Mouse (Mus musculus) small intestine, adult 2 months (tissue): ENCODE results near the gene Rtf1.

Source experiments
- CTCF ChIP-seq: fragments of 200-500 bp; IDR thresholded peaks from 2 replicates; pipeline ENCODE4 v1.5.1; 2012; ENCODE audit warnings: low read depth, mild to moderate bottlenecking, control low read depth, inconsistent platforms, low read length, moderate library complexity, mixed read lengths; ENCODE audit not compliant: insufficient replicate concordance, insufficient read length; ENCODE audit errors: extremely low read depth
- POLR2A ChIP-seq: fragments of 200-500 bp; IDR thresholded peaks from 2 replicates; pipeline ENCODE4 v1.6.1; 2012; ENCODE audit warnings: low read depth, mild to moderate bottlenecking, control low read depth, inconsistent platforms, low read length, moderate library complexity

GRCm38 (mm10) chr2:119762276-119762675 lies 87.4 kb downstream of the Rtf1 start:
- no peak for TF ChIP-seq POLR2A
- no peak for TF ChIP-seq CTCF
